Mouse (Mus musculus) heart, adult 2 months (tissue): ENCODE data around the gene Dpp4. TPM values are rescaled to one million over a fixed set of nuclear protein-coding genes. Genes with fewer than 3 reads are reported as not detected.

Experiments used
- DNase-seq, 2 experiments: peaks; one replicate each; pipeline ENCODE4 v3.0.0; 2021
- H3K27ac ChIP-seq: fragments of 200-600 bp; 2 replicates; pipeline ENCODE4 v1.8.1; 2022
- H3K27me3 ChIP-seq: fragments of 200-500 bp; 2 replicates; pipeline ENCODE4 v1.6.1; 2012; ENCODE audit warnings: mild to moderate bottlenecking, low read length, inconsistent platforms, mixed read lengths; ENCODE audit not compliant: control insufficient read depth, insufficient read depth
- H3K36me3 ChIP-seq: fragments of 200-500 bp; 2 replicates; pipeline ENCODE4 v1.6.1; 2012; ENCODE audit warnings: low read length, inconsistent platforms; ENCODE audit not compliant: control insufficient read depth, insufficient read depth
- H3K4me1 ChIP-seq: fragments of 200-500 bp; 2 replicates; pipeline ENCODE4 v1.6.1; 2011; ENCODE audit warnings: low read length; ENCODE audit not compliant: control insufficient read depth, insufficient read depth
- H3K4me3 ChIP-seq: fragments of 200-600 bp; 2 replicates; pipeline ENCODE4 v1.8.1; 2022
- H3K79me2 ChIP-seq: fragments of 200-500 bp; replicated peaks from 2 replicates; pipeline ENCODE4 v1.6.1; 2012; ENCODE audit warnings: mild to moderate bottlenecking, inconsistent platforms, low read length, moderate library complexity, mixed read lengths; ENCODE audit not compliant: control insufficient read depth, insufficient read depth
- H3K9ac ChIP-seq: fragments of 200-500 bp; 2 replicates; pipeline ENCODE4 v1.6.1; 2012; ENCODE audit warnings: low read depth, mild to moderate bottlenecking, control low read depth, inconsistent platforms, low read length, mixed read lengths
- CTCF ChIP-seq: fragments of 200-600 bp; IDR thresholded peaks from 2 replicates; pipeline ENCODE4 v1.8.1; 2022; ENCODE audit warnings: antibody characterized with exemption, mild to moderate bottlenecking, moderate library complexity
- EP300 ChIP-seq: fragments of 200-500 bp; IDR thresholded peaks from 2 replicates; pipeline ENCODE4 v1.6.1; 2011; ENCODE audit warnings: low read depth, low read length, control low read depth; ENCODE audit not compliant: insufficient read depth
- POLR2A ChIP-seq: fragments of 200-500 bp; IDR thresholded peaks from 2 replicates; pipeline ENCODE4 v1.6.1; 2011; ENCODE audit warnings: mild to moderate bottlenecking, low read depth, low read length, control low read depth; ENCODE audit not compliant: insufficient read depth
- WGBS: fragments of 180-500 bp; shearing (Covaris S2); methylation state at CpG from one replicate; pipeline ENCODE4 v1.1.7; 2018; 5-methylcytosine and 5-hydroxymethylcytosine counted together
- intact Hi-C: fragments of 180-260 bp; cut with DNase I; formaldehyde crosslinking; loops from one replicate; pipeline ENCODE4 v1.15.1; 2025
- polyA plus RNA-seq: library from polyadenylated mRNA; depleted of rRNA; stranded (reverse); fragments of >200 nt; gene quantifications from 2 replicates; pipeline ENCODE4 v1.2.3, GENCODE M21; 2012
- total RNA-seq, 2 experiments: library from RNA; stranded (reverse); gene quantifications; 2 replicates each; pipeline ENCODE4 v1.2.3; 2021

Gene Dpp4
- total and polyA plus RNA-seq, 3 experiments = 2.4 to 4.2 (median 4.1) TPM

- intact Hi-C loops = loop anchor here (5.0 kb wide), 1 partner anchor 280 kb away; no protein-coding TSS in a partner anchor
- no peak for TF ChIP-seq POLR2A
- TF ChIP-seq EP300 = no peak
- TF ChIP-seq CTCF = no peak
- no peak overlapping the region for H3K4me3 ChIP-seq
- no peaks in the 10 kb centered on the region for H3K79me2 ChIP-seq
- no peaks in the 10 kb centered on the region for H3K27me3 ChIP-seq
- WGBS = 94% methylated on average over 9 of the region's 9 CpGs
- no peaks in the 10 kb centered on the region for H3K36me3 ChIP-seq
- no peak overlapping the region for H3K27ac ChIP-seq
- no peak for DNase-seq
- H3K4me1 ChIP-seq = no peaks in the 10 kb centered on the region
- H3K9ac ChIP-seq = no peak overlapping the region
Measured at GRCm38 (mm10) chr2:62347762-62348161, 64.3 kb downstream of the Dpp4 start.

GRCm38 (mm10) chr2:62346771-62347170 is 65.3 kb downstream of the Dpp4 start:
- H3K27ac ChIP-seq = no peak overlapping the region
- WGBS = 6% methylated on average over 1 of the region's 1 CpGs
- no peaks in the 10 kb centered on the region for H3K36me3 ChIP-seq
- no peak overlapping the region for H3K9ac ChIP-seq
- intact Hi-C loops = loop anchor here (1.0 to 5.0 kb wide), 2 partner anchors 112 to 281 kb away; no protein-coding TSS in a partner anchor
- H3K79me2 ChIP-seq = no peaks in the 10 kb centered on the region
- no peak for DNase-seq
- H3K27me3 ChIP-seq = no peaks in the 10 kb centered on the region
- no peak for TF ChIP-seq POLR2A
- no peak for TF ChIP-seq EP300
- TF ChIP-seq CTCF = peak; percentile 67
- no peak overlapping the region for H3K4me3 ChIP-seq
- H3K4me1 ChIP-seq = no peaks in the 10 kb centered on the region

- H3K27me3 ChIP-seq = no peaks in the 10 kb centered on the region
- H3K79me2 ChIP-seq = no peaks in the 10 kb centered on the region
- H3K27ac ChIP-seq = no peak overlapping the region
- no peak for DNase-seq
- 63% methylated on average over 6 of the region's 6 CpGs for WGBS
- TF ChIP-seq EP300 = no peak
- no peaks in the 10 kb centered on the region for H3K36me3 ChIP-seq
- intact Hi-C loops = no loop called here
- H3K9ac ChIP-seq = no peak overlapping the region
- H3K4me1 ChIP-seq = no peaks in the 10 kb centered on the region
- no peak overlapping the region for H3K4me3 ChIP-seq
Measured at GRCm38 (mm10) chr2:62344367-62344766, 67.7 kb downstream of the Dpp4 start.

- H3K36me3 ChIP-seq = no peaks in the 10 kb centered on the region
- H3K79me2 ChIP-seq = no peaks in the 10 kb centered on the region
- no peaks in the 10 kb centered on the region for H3K4me1 ChIP-seq
- intact Hi-C loops = no loop called here
- no peak for TF ChIP-seq EP300
- no peak for TF ChIP-seq POLR2A
- no peak for TF ChIP-seq CTCF
- no peak for DNase-seq
- WGBS = 62% methylated on average over 14 of the region's 14 CpGs
- H3K27ac ChIP-seq = no peak overlapping the region
- no peaks in the 10 kb centered on the region for H3K27me3 ChIP-seq
- H3K4me3 ChIP-seq = no peak overlapping the region
- no peak overlapping the region for H3K9ac ChIP-seq
Measured at GRCm38 (mm10) chr2:62341734-62342128, 70.3 kb downstream of the Dpp4 start.

GRCm38 (mm10) chr2:62341061-62341733 is 70.8 kb downstream of the Dpp4 start:
- Histone ChIP-seq H3K27ac (no peak overlapping the region), H3K4me1 (no peaks in the 10 kb centered on the region), H3K27me3 (no peaks in the 10 kb centered on the region), H3K36me3 (no peaks in the 10 kb centered on the region), H3K4me3 (no peak overlapping the region), H3K79me2 (no peaks in the 10 kb centered on the region), H3K9ac (no peak overlapping the region)
- TF ChIP-seq EP300 = no peak
- TF ChIP-seq CTCF = no peak
- no peak for TF ChIP-seq POLR2A
- intact Hi-C loops = no loop called here
- no peak for DNase-seq
- 73% methylated on average over 3 of the region's 3 CpGs for WGBS

- Histone ChIP-seq H3K4me3 (no peak overlapping the region), H3K27ac (no peak overlapping the region), H3K4me1 (no peaks in the 10 kb centered on the region), H3K36me3 (no peaks in the 10 kb centered on the region), H3K27me3 (no peaks in the 10 kb centered on the region), H3K9ac (no peak overlapping the region), H3K79me2 (no peaks in the 10 kb centered on the region)
- no peak for TF ChIP-seq POLR2A
- no peak for TF ChIP-seq EP300
- no peak for TF ChIP-seq CTCF
- intact Hi-C loops = no loop called here
- no peak for DNase-seq
- WGBS = 71% methylated on average over 4 of the region's 4 CpGs
Measured at GRCm38 (mm10) chr2:62339222-62339944, 72.6 kb downstream of the Dpp4 start.
